Mouse (Mus musculus) MEL (cell line): ENCODE results near the gene Soat1. TPM values are rescaled to one million over a fixed set of nuclear protein-coding genes. Genes with fewer than 3 reads are reported as not detected.

Experiments used
- DNase-seq: peaks from one replicate; pipeline ENCODE4 v3.0.0; 2011; ENCODE audit warnings: low read depth, low spot score
- H3K27ac ChIP-seq: 2 replicates; pipeline ENCODE4 v1.5.1; 2012; ENCODE audit warnings: low read depth, mild to moderate bottlenecking, control low read depth, low read length, moderate library complexity; ENCODE audit not compliant: control insufficient read depth
- H3K27me3 ChIP-seq, 2 experiments: fragments of 150-350 bp in 1 of 2; sonication (generic) in 1 of 2; 2 replicates each; pipeline ENCODE4 v1.6.1; 2012; ENCODE audit warnings: low read length in 2 of 2, mild to moderate bottlenecking in 2 of 2, improper control_type of control experiment in 1 of 2, moderate library complexity in 1 of 2; ENCODE audit not compliant: insufficient read depth in 2 of 2, control insufficient read depth in 1 of 2
- H3K36me3 ChIP-seq, 2 experiments: 2 replicates each; pipeline ENCODE4 v1.6.1; 2012 to 2014; ENCODE audit warnings: low read length in 2 of 2, improper control_type of control experiment in 1 of 2, inconsistent platforms in 1 of 2, mild to moderate bottlenecking in 1 of 2; ENCODE audit not compliant: insufficient read depth in 2 of 2, control insufficient read depth in 1 of 2
- H3K4me1 ChIP-seq, 2 experiments: fragments of 150-350 bp in 1 of 2; sonication (generic) in 1 of 2; 2 replicates each; pipeline ENCODE4 v1.6.1; 2012; ENCODE audit warnings: low read length in 2 of 2, improper control_type of control experiment in 1 of 2, mild to moderate bottlenecking in 1 of 2; ENCODE audit not compliant: insufficient read depth in 2 of 2, control insufficient read depth in 1 of 2
- H3K4me3 ChIP-seq, 2 experiments: fragments of 150-350 bp in 1 of 2; sonication (generic) in 1 of 2; 2 replicates each; pipeline ENCODE4 v1.5.1; 2012; ENCODE audit warnings: low read depth in 2 of 2, low read length in 2 of 2, mild to moderate bottlenecking in 2 of 2, moderate library complexity in 2 of 2, control low read depth in 1 of 2, improper control_type of control experiment in 1 of 2; ENCODE audit not compliant: control insufficient read depth in 1 of 2, insufficient read depth in 1 of 2
- H3K79me2 ChIP-seq: 2 replicates; pipeline ENCODE4 v1.6.1; 2012; ENCODE audit warnings: mild to moderate bottlenecking, low read length, moderate library complexity; ENCODE audit not compliant: control insufficient read depth, poor library complexity, insufficient read depth
- H3K9ac ChIP-seq: 2 replicates; pipeline ENCODE4 v1.6.1; 2012; ENCODE audit warnings: low read depth, mild to moderate bottlenecking, control low read depth, low read length, moderate library complexity; ENCODE audit not compliant: control insufficient read depth, poor library complexity, severe bottlenecking
- H3K9me3 ChIP-seq: fragments of 150-350 bp; sonication (generic); replicated peaks from 2 replicates; pipeline ENCODE4 v1.6.1; 2012; ENCODE audit warnings: mild to moderate bottlenecking, low read length, improper control_type of control experiment, moderate library complexity; ENCODE audit not compliant: insufficient read depth
- BHLHE40 ChIP-seq: IDR thresholded peaks from 2 replicates; pipeline ENCODE4 v1.6.1; 2012; ENCODE audit warnings: low read depth, mild to moderate bottlenecking, inconsistent platforms, low read length, improper control_type of control experiment, borderline replicate concordance
- CHD1 ChIP-seq: IDR thresholded peaks from 2 replicates; pipeline ENCODE4 v1.6.1; 2012; ENCODE audit warnings: low read depth, mild to moderate bottlenecking, inconsistent platforms, low read length, improper control_type of control experiment
- E2F4 ChIP-seq: IDR thresholded peaks from 2 replicates; pipeline ENCODE4 v1.6.1; 2011; ENCODE audit warnings: low read depth, low read length, improper control_type of control experiment, borderline replicate concordance
- EP300 ChIP-seq, 2 experiments: IDR thresholded peaks; 2 replicates each; pipeline ENCODE4 v1.6.1; 2011; ENCODE audit warnings: improper control_type of control experiment in 2 of 2, low read length in 2 of 2, low read depth in 1 of 2, mild to moderate bottlenecking in 1 of 2
- GABPA ChIP-seq: IDR thresholded peaks from 2 replicates; pipeline ENCODE4 v1.6.1; 2012; ENCODE audit warnings: low read depth, mild to moderate bottlenecking, inconsistent platforms, low read length, improper control_type of control experiment, moderate library complexity
- MAFK ChIP-seq: IDR thresholded peaks from 2 replicates; pipeline ENCODE4 v1.6.1; 2011; ENCODE audit warnings: low read depth, mild to moderate bottlenecking, low read length, improper control_type of control experiment, borderline replicate concordance
- MAZ ChIP-seq: IDR thresholded peaks from 2 replicates; pipeline ENCODE4 v1.6.1; 2012; ENCODE audit warnings: low read depth, mild to moderate bottlenecking, inconsistent platforms, low read length, improper control_type of control experiment
- MEF2A ChIP-seq: IDR thresholded peaks from 2 replicates; pipeline ENCODE4 v1.6.1; 2014; ENCODE audit warnings: low read depth, mild to moderate bottlenecking, inconsistent platforms, low read length, improper control_type of control experiment; ENCODE audit not compliant: poor library complexity, insufficient replicate concordance, severe bottlenecking; ENCODE audit errors: extremely low read depth
- MXI1 ChIP-seq: IDR thresholded peaks from 2 replicates; pipeline ENCODE4 v1.6.1; 2011; ENCODE audit warnings: mild to moderate bottlenecking, low read depth, low read length, improper control_type of control experiment
- MYC ChIP-seq: IDR thresholded peaks from 2 replicates; pipeline ENCODE4 v1.6.1; 2011; ENCODE audit warnings: low read depth, mild to moderate bottlenecking, low read length, improper control_type of control experiment, moderate library complexity
- NELFE ChIP-seq: IDR thresholded peaks from 2 replicates; pipeline ENCODE4 v1.6.1; 2011; ENCODE audit warnings: low read depth, low read length, improper control_type of control experiment
- NRF1 ChIP-seq: IDR thresholded peaks from 2 replicates; pipeline ENCODE4 v1.6.1; 2014; ENCODE audit warnings: low read depth, mild to moderate bottlenecking, inconsistent platforms, low read length, improper control_type of control experiment, moderate library complexity; ENCODE audit not compliant: poor library complexity, insufficient read depth, severe bottlenecking
- POLR2A ChIP-seq, 2 experiments: IDR thresholded peaks; 2 replicates each; pipeline ENCODE4 v1.6.1; 2011 to 2012; ENCODE audit warnings: low read length in 2 of 2, mild to moderate bottlenecking in 2 of 2, control low read depth in 1 of 2, improper control_type of control experiment in 1 of 2, low read depth in 1 of 2, moderate library complexity in 1 of 2; ENCODE audit not compliant: control insufficient read depth in 1 of 2, insufficient read depth in 1 of 2, poor library complexity in 1 of 2
- RAD21 ChIP-seq: IDR thresholded peaks from 2 replicates; pipeline ENCODE4 v1.6.1; 2011; ENCODE audit warnings: mild to moderate bottlenecking, low read depth, low read length, improper control_type of control experiment
- RCOR1 ChIP-seq: IDR thresholded peaks from 2 replicates; pipeline ENCODE4 v1.6.1; 2012; ENCODE audit warnings: low read depth, mild to moderate bottlenecking, inconsistent platforms, low read length, improper control_type of control experiment
- SMC3 ChIP-seq: IDR thresholded peaks from 2 replicates; pipeline ENCODE4 v1.6.1; 2011; ENCODE audit warnings: low read depth, low read length, improper control_type of control experiment
- TBP ChIP-seq: IDR thresholded peaks from 2 replicates; pipeline ENCODE4 v1.8.0; 2011; ENCODE audit warnings: low read depth, low read length, improper control_type of control experiment
- TCF12 ChIP-seq: IDR thresholded peaks from 2 replicates; pipeline ENCODE4 v1.6.1; 2014; ENCODE audit warnings: low read depth, mild to moderate bottlenecking, inconsistent platforms, low read length, improper control_type of control experiment, moderate library complexity
- USF1 ChIP-seq: IDR thresholded peaks from 2 replicates; pipeline ENCODE4 v1.6.1; 2014; ENCODE audit warnings: low read depth, mild to moderate bottlenecking, inconsistent platforms, low read length, improper control_type of control experiment, moderate library complexity
- USF2 ChIP-seq, 2 experiments: IDR thresholded peaks; 2 replicates each; pipeline ENCODE4 v1.6.1; 2011 to 2012; ENCODE audit warnings: improper control_type of control experiment in 2 of 2, low read length in 2 of 2, borderline replicate concordance in 1 of 2, inconsistent platforms in 1 of 2, low read depth in 1 of 2, mild to moderate bottlenecking in 1 of 2; ENCODE audit not compliant: insufficient read depth in 1 of 2
- ZC3H11A ChIP-seq: IDR thresholded peaks from 2 replicates; pipeline ENCODE4 v1.6.1; 2012; ENCODE audit warnings: low read depth, mild to moderate bottlenecking, inconsistent platforms, low read length, improper control_type of control experiment
- ZKSCAN1 ChIP-seq: IDR thresholded peaks from 2 replicates; pipeline ENCODE4 v1.6.1; 2012; ENCODE audit warnings: low read depth, mild to moderate bottlenecking, inconsistent platforms, low read length, improper control_type of control experiment, moderate library complexity
- ZMIZ1 ChIP-seq: IDR thresholded peaks from 2 replicates; pipeline ENCODE4 v1.6.1; 2012; ENCODE audit warnings: low read depth, mild to moderate bottlenecking, inconsistent platforms, low read length, improper control_type of control experiment, moderate library complexity
- polyA plus RNA-seq, 2 experiments: library from polyadenylated mRNA; stranded (reverse) in 1 of 2; unstranded in 1 of 2; fragments of >175 nt in 1 of 2; fragments of >200 nt in 1 of 2; gene quantifications; 2 replicates each; pipeline versions ENCODE4 v1.2.1 to v1.2.4; 2012; ENCODE audit warnings: low replicate concordance in 2 of 2, low read depth in 1 of 2; ENCODE audit not compliant: insufficient read length in 2 of 2, insufficient read depth in 1 of 2, missing spikeins in 1 of 2
- total RNA-seq: library from RNA; depleted of rRNA; stranded (reverse); fragments of 300-350 nt; gene quantifications from 2 replicates; pipeline ENCODE4 v1.2.3, GENCODE M21; 2012

The Soat1 gene
- total and polyA plus RNA-seq, 3 experiments = 2.7 to 10.5 TPM; not detected in 1

GRCm38 (mm10) chr1:156437726-156438125, 36.4 kb downstream of the Soat1 start:
- TF ChIP-seq EP300 (IDR thresholded peaks at IDR 0.05; ENCODE audit: low read depth in 1 of 2, low read length in 2 of 2) (no peak), CHD1 (no peak), MXI1 (no peak), POLR2A (IDR thresholded peaks at IDR 0.05; ENCODE audit: control insufficient read depth in 1 of 2, insufficient read depth in 1 of 2, low read depth in 1 of 2, low read length in 2 of 2, poor library complexity in 1 of 2) (no peak), NELFE (no peak)
- Histone ChIP-seq H3K36me3 (no peaks in the 10 kb centered on the region), H3K27me3 (no peaks in the 10 kb centered on the region), H3K9me3 (no peaks in the 10 kb centered on the region), H3K27ac (no peak overlapping the region), H3K9ac (no peak overlapping the region), H3K4me1 (no peaks in the 10 kb centered on the region), H3K4me3 (no peak overlapping the region), H3K79me2 (no peaks in the 10 kb centered on the region)
- no peak for DNase-seq

GRCm38 (mm10) chr1:156437016-156437708, 37.0 kb downstream of the Soat1 start:
- Histone ChIP-seq H3K4me1 (no peaks in the 10 kb centered on the region), H3K79me2 (no peaks in the 10 kb centered on the region), H3K4me3 (no peak overlapping the region), H3K36me3 (no peaks in the 10 kb centered on the region), H3K9ac (no peak overlapping the region), H3K9me3 (no peaks in the 10 kb centered on the region), H3K27me3 (no peaks in the 10 kb centered on the region), H3K27ac (no peak overlapping the region)
- TF ChIP-seq MAZ (no peak), MYC (no peak), TBP (no peak), MAFK (no peak), ZKSCAN1 (no peak), TCF12 (no peak), E2F4 (no peak), BHLHE40 (no peak), SMC3 (no peak), NRF1 (no peak)
- peak; percentile 30 for DNase-seq

GRCm38 (mm10) chr1:156433497-156433896, 40.6 kb downstream of the Soat1 start:
- Histone ChIP-seq H3K36me3 (no peaks in the 10 kb centered on the region), H3K9ac (no peak overlapping the region), H3K27ac (no peak overlapping the region), H3K4me3 (no peak overlapping the region), H3K27me3 (no peaks in the 10 kb centered on the region), H3K79me2 (no peaks in the 10 kb centered on the region), H3K4me1 (no peaks in the 10 kb centered on the region), H3K9me3 (no peaks in the 10 kb centered on the region)
- TF ChIP-seq SMC3 = no peak
- no peak for TF ChIP-seq MXI1
- no peak for TF ChIP-seq RCOR1
- no peak for TF ChIP-seq USF2 (IDR thresholded peaks at IDR 0.05; ENCODE audit: borderline replicate concordance in 1 of 2, insufficient read depth in 1 of 2, low read depth in 1 of 2, low read length in 2 of 2)
- no peak for TF ChIP-seq GABPA
- no peak for TF ChIP-seq MEF2A
- TF ChIP-seq TCF12 = no peak
- TF ChIP-seq MAFK = no peak
- TF ChIP-seq USF1 = no peak
- TF ChIP-seq ZC3H11A = no peak
- no peak for TF ChIP-seq BHLHE40
- no peak for TF ChIP-seq NELFE
- TF ChIP-seq ZMIZ1 = no peak
- no peak for TF ChIP-seq TBP
- TF ChIP-seq POLR2A (IDR thresholded peaks at IDR 0.05; ENCODE audit: control insufficient read depth in 1 of 2, insufficient read depth in 1 of 2, low read depth in 1 of 2, low read length in 2 of 2, poor library complexity in 1 of 2) = no peak
- TF ChIP-seq RAD21 = no peak
- DNase-seq = no peak
